Mouse (Mus musculus) spleen, adult 2 months (tissue): ENCODE data around the gene Ifnlr1. TPM values are rescaled to one million over a fixed set of nuclear protein-coding genes. Genes with fewer than 3 reads are reported as not detected.
"Not testable (repeated sequence)": the region's sequence is repeated elsewhere in the genome, so short reads cannot be mapped to it uniquely, and the experiment has no call there.

Experiments
- DNase-seq, 2 experiments: peaks; one replicate each; pipeline versions ENCODE4 v3.0.0 to v3.0.0-alpha.2; 2012 to 2021; ENCODE audit warnings: low spot score in 2 of 2, low read depth in 1 of 2
- H3K27ac ChIP-seq: fragments of 200-500 bp; 2 replicates; pipeline ENCODE4 v1.5.1; 2012; ENCODE audit warnings: low read length, inconsistent platforms; ENCODE audit not compliant: insufficient read depth
- H3K27me3 ChIP-seq: fragments of 200-500 bp; 2 replicates; pipeline ENCODE4 v1.6.1; 2012; ENCODE audit warnings: mild to moderate bottlenecking, moderate library complexity, low read length, inconsistent platforms; ENCODE audit not compliant: control insufficient read depth, insufficient read depth
- H3K36me3 ChIP-seq: fragments of 200-500 bp; 2 replicates; pipeline ENCODE4 v1.6.1; 2012; ENCODE audit warnings: mild to moderate bottlenecking, low read length, inconsistent platforms; ENCODE audit not compliant: control insufficient read depth, insufficient read depth
- H3K4me1 ChIP-seq: fragments of 200-500 bp; 2 replicates; pipeline ENCODE4 v1.6.1; 2011; ENCODE audit warnings: inconsistent platforms; ENCODE audit not compliant: control insufficient read depth, insufficient read depth, insufficient read length
- H3K4me3 ChIP-seq: fragments of 200-500 bp; 2 replicates; pipeline ENCODE4 v1.5.1; 2011; ENCODE audit warnings: mild to moderate bottlenecking, inconsistent platforms; ENCODE audit not compliant: insufficient read depth, insufficient read length; ENCODE audit errors: extremely low read depth
- CTCF ChIP-seq: fragments of 200-500 bp; IDR thresholded peaks from 2 replicates; pipeline ENCODE4 v1.5.1; 2011; ENCODE audit warnings: mild to moderate bottlenecking, inconsistent platforms; ENCODE audit not compliant: insufficient read depth, insufficient read length, insufficient replicate concordance; ENCODE audit errors: extremely low read depth
- POLR2A ChIP-seq: fragments of 200-500 bp; IDR thresholded peaks from 2 replicates; pipeline ENCODE4 v1.6.1; 2011; ENCODE audit warnings: low read depth, low read length, inconsistent platforms
- WGBS: fragments of 180-500 bp; shearing (Covaris S2); methylation state at CpG from one replicate; pipeline ENCODE4 v1.1.7; 2018; 5-methylcytosine and 5-hydroxymethylcytosine counted together
- polyA plus RNA-seq: library from polyadenylated mRNA; depleted of rRNA; stranded (reverse); fragments of >200 nt; gene quantifications from 2 replicates; pipeline ENCODE4 v1.2.3, GENCODE M21; 2012

The Ifnlr1 gene
- polyA plus RNA-seq, 1 experiment = 0.78 TPM

GRCm38 (mm10) chr4:135704016-135704415 lies 17.9 kb downstream of the Ifnlr1 start:
- no peaks in the 10 kb centered on the region for H3K36me3 ChIP-seq
- WGBS = 13% methylated on average over 6 of the region's 6 CpGs
- TF ChIP-seq POLR2A (no peak), CTCF (no peak)
- H3K27me3 ChIP-seq = no peaks in the 10 kb centered on the region
- DNase-seq = no peak
- peaks cover 7% of the 10 kb centered on the region; the same call in 1 of the 2 replicates for H3K4me1 ChIP-seq
- no peak overlapping the region for H3K27ac ChIP-seq
- H3K4me3 ChIP-seq = no peak overlapping the region

GRCm38 (mm10) chr4:135706045-135706444 lies 20.0 kb downstream of the Ifnlr1 start:
- no peak overlapping the region for H3K4me3 ChIP-seq
- no peaks in the 10 kb centered on the region for H3K27me3 ChIP-seq
- H3K27ac ChIP-seq = no peak overlapping the region
- no peaks in the 10 kb centered on the region for H3K36me3 ChIP-seq
- peaks cover 7% of the 10 kb centered on the region; the same call in 1 of the 2 replicates for H3K4me1 ChIP-seq
- TF ChIP-seq POLR2A (no peak), CTCF (no peak)
- 63% methylated on average over 6 of the region's 6 CpGs for WGBS
- no peak for DNase-seq

- no peaks in the 10 kb centered on the region for H3K36me3 ChIP-seq
- peak overlapping the region; percentile 49; the same call in 1 of the 2 replicates for H3K4me3 ChIP-seq
- DNase-seq = peak; percentile 62 to 73
- no peak for TF ChIP-seq POLR2A
- peak; percentile 86 for TF ChIP-seq CTCF
- no peaks in the 10 kb centered on the region for H3K4me1 ChIP-seq
- 3% methylated on average over 8 of the region's 8 CpGs for WGBS
- peak overlapping the region; percentile 79; the same call in 1 of the 2 replicates for H3K27ac ChIP-seq
- H3K27me3 ChIP-seq = no peaks in the 10 kb centered on the region
These were observed 23.0 kb downstream of the Ifnlr1 start for GRCm38 (mm10) chr4:135709072-135709564.

- Histone ChIP-seq H3K27ac (peak overlapping the region; percentile 79), H3K4me3 (no peak overlapping the region), H3K4me1 (no peaks in the 10 kb centered on the region), H3K36me3 (no peaks in the 10 kb centered on the region), H3K27me3 (no peaks in the 10 kb centered on the region)
- no peak for DNase-seq
- 66% methylated on average over 11 of the region's 11 CpGs for WGBS
- TF ChIP-seq POLR2A = no peak
- TF ChIP-seq CTCF = no peak
These were observed 23.5 kb downstream of the Ifnlr1 start for GRCm38 (mm10) chr4:135709621-135710020.

- H3K27ac ChIP-seq = no peak overlapping the region
- no peaks in the 10 kb centered on the region for H3K36me3 ChIP-seq
- no peak for TF ChIP-seq CTCF
- no peak for TF ChIP-seq POLR2A
- no peak for DNase-seq
- no peaks in the 10 kb centered on the region for H3K4me1 ChIP-seq
- H3K27me3 ChIP-seq = no peaks in the 10 kb centered on the region
- 66% methylated on average over 3 of the region's 3 CpGs for WGBS
- H3K4me3 ChIP-seq = no peak overlapping the region
These were observed 24.3 kb downstream of the Ifnlr1 start for GRCm38 (mm10) chr4:135710392-135710791.

- Histone ChIP-seq H3K27ac (no peak overlapping the region), H3K4me3 (no peak overlapping the region), H3K4me1 (no peaks in the 10 kb centered on the region), H3K36me3 (no peaks in the 10 kb centered on the region), H3K27me3 (no peaks in the 10 kb centered on the region)
- DNase-seq = no peak
- WGBS = 69% methylated on average over 8 of the region's 8 CpGs
- TF ChIP-seq CTCF (no peak), POLR2A (no peak)
These were observed 28.7 kb downstream of the Ifnlr1 start for GRCm38 (mm10) chr4:135714776-135715175.

- not testable (repeated sequence) for H3K36me3 ChIP-seq, H3K4me3 ChIP-seq
- 92% methylated on average over 11 of the region's 11 CpGs for WGBS
These were observed 30.4 kb downstream of the Ifnlr1 start for GRCm38 (mm10) chr4:135716438-135716837.

More at GRCm38 (mm10) chr4:135716438-135716837, 30.4 kb downstream of the Ifnlr1 start:
- H3K27ac ChIP-seq, DNase-seq, H3K27me3 ChIP-seq, H3K4me1 ChIP-seq: not testable (repeated sequence)
